Comparison of ENCODE assay signal across 9 mouse cellular contexts in the genomic region with DNA sequence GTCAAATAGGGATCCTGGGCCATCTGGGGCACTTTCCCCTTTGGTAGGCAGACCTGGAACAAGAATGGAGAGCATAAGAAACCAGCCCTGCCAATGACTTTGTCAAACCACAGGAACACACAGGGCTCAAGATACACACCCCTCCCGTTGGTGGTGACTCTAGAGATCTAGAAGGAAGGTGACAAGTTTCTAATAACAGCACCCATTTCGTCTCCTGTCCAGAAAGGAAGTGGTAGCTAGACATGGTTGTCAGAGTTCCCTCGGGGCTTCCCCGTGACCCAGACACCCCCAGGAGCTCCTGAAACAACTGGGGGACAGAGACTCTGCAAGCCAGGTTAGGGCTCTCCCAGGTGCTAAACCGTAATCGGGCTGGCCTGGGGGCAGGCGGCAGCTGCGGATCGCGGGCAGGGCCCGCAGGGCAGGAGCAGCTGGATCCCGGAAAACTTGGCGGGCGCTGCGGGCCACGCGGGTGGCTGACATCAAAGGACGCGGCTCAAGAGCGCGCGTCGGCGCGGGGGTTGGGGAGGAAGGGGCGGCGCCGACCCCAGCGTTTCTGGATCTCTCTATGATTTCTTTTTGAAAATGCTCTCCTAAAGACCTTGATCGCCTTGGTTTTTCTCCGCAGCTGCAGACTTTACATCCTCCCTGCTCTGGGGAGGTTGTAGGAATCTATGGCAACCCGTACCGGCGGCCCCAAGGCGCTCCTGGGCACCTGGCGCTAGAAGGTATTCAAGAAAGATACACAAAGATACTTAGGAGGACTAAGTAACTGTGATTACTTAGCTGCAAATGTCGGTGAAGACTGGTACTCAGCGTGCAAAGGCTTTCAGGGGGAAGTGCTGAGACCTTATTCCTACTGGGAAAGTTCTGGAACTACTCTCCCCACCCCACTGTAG.
DNase-seq lines count a peak whose midpoint lies in the region; ATAC-seq lines count a peak whose summit lies in the region.
"Had no signal": no experiment of that assay in that cellular context is flagged by ENCODE, and none has a peak within 500 bp of the region (broad histone marks: within the 10 kb centered on the region; RNA-seq: fewer than 3 reads in every experiment).

No protein-coding gene starts in this region.

- H3K27me3 ChIP-seq in heart, embryonic 11.5 days (ENCODE audit: control insufficient read depth, insufficient read depth, low read length) = peaks cover 10% of the 10 kb centered on the region
- peaks cover 30% of the 10 kb centered on the region for H3K27me3 ChIP-seq in forebrain, embryonic 10.5 days (ENCODE audit: poor library complexity, severe bottlenecking)
- H3K27me3 ChIP-seq in stomach, embryonic 14.5 days (ENCODE audit: control insufficient read depth, insufficient read depth, low read length) = no peaks in the 10 kb centered on the region

- DNase-seq in heart, adult 11 months = no peak
- peak; percentile 18 for DNase-seq in ES-CJ7 (ENCODE audit: low read depth, low spot score)
- peak; percentile 39 for DNase-seq in forebrain, embryonic 10.5 days (ENCODE audit: extremely low spot score, low spot score)
- DNase-seq in lung, postnatal 4 days = peak; percentile 28 to 40

- 2% methylated on average over 38 of the region's 38 CpGs for WGBS in heart, embryonic 11.5 days (ENCODE audit: insufficient replicate concordance)
- 3% methylated on average over 38 of the region's 38 CpGs for WGBS in forebrain, embryonic 10.5 days
- 2% methylated on average over 38 of the region's 38 CpGs for WGBS in stomach, embryonic 14.5 days

- H3K27ac ChIP-seq in heart, embryonic 11.5 days (ENCODE audit: low read depth, low read length) = no peak overlapping the region
- peak overlapping the region; percentile 79 for H3K27ac ChIP-seq in forebrain, embryonic 10.5 days
- H3K27ac ChIP-seq in stomach, embryonic 14.5 days (ENCODE audit: low read length) = no peak overlapping the region
- H3K27ac ChIP-seq: macrophage had no signal

- ATAC-seq in heart, embryonic 11.5 days (replicated peaks; ENCODE audit: insufficient number of reproducible peaks, low FRiP score, low TSS enrichment) = peak; percentile 39
- peak; percentile 63 for ATAC-seq in inflammation-experienced regulatory T-cells, adult 6 months
- no peak for ATAC-seq in stomach, embryonic 14.5 days (ENCODE audit: insufficient number of reproducible peaks, insufficient read depth, low FRiP score, low read depth)
- ATAC-seq in monocyte, adult 5-6 weeks (replicated peaks; ENCODE audit: insufficient number of reproducible peaks, low FRiP score, low TSS enrichment, poor library complexity, severe bottlenecking) = no peak

- H3K4me2 ChIP-seq in heart, embryonic 11.5 days = peak overlapping the region; percentile 77
- H3K4me2 ChIP-seq in stomach, embryonic 14.5 days (replicated peaks; ENCODE audit: low read depth, low read length) = peak overlapping the region; percentile 73

- H3K4me3 ChIP-seq in heart, embryonic 11.5 days (ENCODE audit: low read depth, low read length) = peak overlapping the region; percentile 41
- peak overlapping the region; percentile 52 for H3K4me3 ChIP-seq in forebrain, embryonic 10.5 days
- peak overlapping the region; percentile 30 for H3K4me3 ChIP-seq in stomach, embryonic 14.5 days (ENCODE audit: low read depth, low read length)

- no peaks in the 10 kb centered on the region for H3K36me3 ChIP-seq in heart, embryonic 11.5 days (ENCODE audit: control insufficient read depth, insufficient read depth, low read length)
- no peaks in the 10 kb centered on the region for H3K36me3 ChIP-seq in forebrain, embryonic 10.5 days (replicated peaks)
- H3K36me3 ChIP-seq in stomach, embryonic 14.5 days (ENCODE audit: control insufficient read depth, insufficient read depth, low read length) = no peaks in the 10 kb centered on the region

- no peaks in the 10 kb centered on the region for H3K9me3 ChIP-seq in heart, embryonic 11.5 days (replicated peaks; ENCODE audit: control insufficient read depth, low read length)
- H3K9me3 ChIP-seq in forebrain, embryonic 10.5 days = no peaks in the 10 kb centered on the region
- no peaks in the 10 kb centered on the region for H3K9me3 ChIP-seq in stomach, embryonic 14.5 days (ENCODE audit: control insufficient read depth, low read depth, low read length)

- peak overlapping the region; percentile 50 for H3K9ac ChIP-seq in heart, embryonic 11.5 days (ENCODE audit: low read depth, low read length)
- H3K9ac ChIP-seq in stomach, embryonic 14.5 days (replicated peaks; ENCODE audit: low read depth, low read length) = no peak overlapping the region

- H3K4me1 ChIP-seq in heart, embryonic 11.5 days (ENCODE audit: control insufficient read depth, insufficient read depth, low read length) = no peaks in the 10 kb centered on the region
- H3K4me1 ChIP-seq in forebrain, embryonic 10.5 days = peaks cover 29% of the 10 kb centered on the region
- no peaks in the 10 kb centered on the region for H3K4me1 ChIP-seq in stomach, embryonic 14.5 days (ENCODE audit: control insufficient read depth, insufficient read depth, low read length)

Comparison
In these comparisons a context has a peak if more than half of its experiments do, and no peak if none do; other contexts are left out.
1. ATAC-seq: peak in heart, embryonic 11.5 days (single experiment) and inflammation-experienced regulatory T-cells, adult 6 months (single experiment); none in stomach, embryonic 14.5 days (single experiment) and monocyte, adult 5-6 weeks (single experiment).
2. Peak in every context shown above with its lines, with median percentiles within 50 percentile points of each other: H3K4me3 ChIP-seq.